Mouse (Mus musculus): ENCODE data around the gene Arid3a. TPM values are rescaled to one million over a fixed set of nuclear protein-coding genes. Genes with fewer than 3 reads are reported as not detected.
A peak's percentile ranks its signal among the peaks of the same experiment; 100 is the strongest.

Gene Arid3a
- total and polyA plus RNA-seq, 3 experiments: 48.4 to 114 (median 94.4) TPM

- no peak for TF ChIP-seq RAD21 (IDR thresholded peaks at IDR 0.05; ENCODE audit: low read depth, low read length)
- no peak for TF ChIP-seq ZMIZ1 (IDR thresholded peaks at IDR 0.05; ENCODE audit: low read depth, low read length)
- TF ChIP-seq MEF2A (IDR thresholded peaks at IDR 0.05; ENCODE audit: borderline replicate concordance, low read depth, low read length): peak; percentile 93
- 0 out of 2 replicates have a peak, but pooled peaks have one; percentile 15 for TF ChIP-seq ELF1 (IDR thresholded peaks at IDR 0.05; ENCODE audit: low read depth, low read length)
- no peak for TF ChIP-seq USF1 (IDR thresholded peaks at IDR 0.05; ENCODE audit: low read depth, low read length)
- TF ChIP-seq NRF1 (IDR thresholded peaks at IDR 0.05; ENCODE audit: low read depth, low read length): no peak
- no peak for TF ChIP-seq CHD1 (IDR thresholded peaks at IDR 0.05; ENCODE audit: low read depth, low read length)
- 0 out of 2 replicates have a peak, but pooled peaks have one; percentile 18 for TF ChIP-seq TBP (conservative IDR thresholded peaks at IDR 0.05; ENCODE audit: low read depth, low read length)
- no peak for TF ChIP-seq JUND (conservative IDR thresholded peaks at IDR 0.05; ENCODE audit: low read depth, low read length)
- no peak for TF ChIP-seq KAT2A (IDR thresholded peaks at IDR 0.05; ENCODE audit: insufficient replicate concordance, low read length)
- no peak for TF ChIP-seq MYC (IDR thresholded peaks at IDR 0.05; ENCODE audit: low read depth, low read length)
- TF ChIP-seq MAZ (IDR thresholded peaks at IDR 0.05; ENCODE audit: low read depth, low read length): peak; percentile 74
- peak; percentile 87 for TF ChIP-seq CHD2 (IDR thresholded peaks at IDR 0.05; ENCODE audit: low read length)
- no peak for TF ChIP-seq ZC3H11A (IDR thresholded peaks at IDR 0.05; ENCODE audit: low read depth, low read length)
- 0 out of 2 replicates have a peak, but pooled peaks have one; percentile 4 for TF ChIP-seq SMC3 (IDR thresholded peaks at IDR 0.05; ENCODE audit: low read depth, low read length)
- TF ChIP-seq RCOR1 (conservative IDR thresholded peaks at IDR 0.05; ENCODE audit: low read depth, low read length): no peak
Measured at GRCm38 (mm10) chr10:79943471-79943901, 16.6 kb downstream of the Arid3a start (continued).

GRCm38 (mm10) chr10:79945507-79946234 is 18.8 kb downstream of the Arid3a start:
- DNase-seq (ENCODE audit: extremely low read depth): no peak
- dilution Hi-C loops (cut with MboI; ENCODE audit: extremely low pct_ligation_motif_present, extremely low pct_unique_long_range_greater_than_20kb, low sequenced_read_pairs) (no loop called here), in situ Hi-C loops (cut with MboI; ENCODE audit: low pct_ligation_motif_present, low pct_unique_long_range_greater_than_20kb, low sequenced_read_pairs) (no loop called here)
- peaks cover 44 to 82% of the 10 kb centered on the region in 2 experiments for H3K4me1 ChIP-seq (ENCODE audit: control insufficient read depth in 1 of 2, insufficient read depth in 2 of 2)
- no peak overlapping the region for H3K9ac ChIP-seq (ENCODE audit: insufficient read depth, low read depth)
- no peak for TF ChIP-seq CTCF (conservative IDR thresholded peaks at IDR 0.05 in 1 of 2, IDR thresholded peaks at IDR 0.05 in 1 of 2; ENCODE audit: low read depth in 2 of 2, low read length in 2 of 2)
- TF ChIP-seq MAFK (IDR thresholded peaks at IDR 0.05; ENCODE audit: insufficient replicate concordance, low read length): no peak
- no peak overlapping the region for H3K4me3 ChIP-seq (replicated peaks in 1 of 3; ENCODE audit: low read depth in 2 of 3, low read length in 2 of 3, poor library complexity in 1 of 3)
- no peaks in the 10 kb centered on the region for H3K27me3 ChIP-seq (replicated peaks)
- no peak overlapping the region for H3K4me2 ChIP-seq (ENCODE audit: insufficient read depth, low read depth, poor library complexity, severe bottlenecking)
- peaks cover 58% of the 10 kb centered on the region for H3K79me2 ChIP-seq (replicated peaks; ENCODE audit: control insufficient read depth, extremely low read depth, insufficient read depth, poor library complexity, severe bottlenecking)
- no peaks in the 10 kb centered on the region for H3K9me3 ChIP-seq (replicated peaks; ENCODE audit: low read length)
- H3K36me3 ChIP-seq (replicated peaks in 1 of 2; ENCODE audit: control insufficient read depth in 1 of 2, insufficient read depth in 1 of 2, low read length in 1 of 2): peaks cover 61 to 87% of the 10 kb centered on the region in 2 experiments
- H3K27ac ChIP-seq (ENCODE audit: insufficient read depth, low read depth): peak overlapping the region; percentile 89
